Mouse (Mus musculus) kidney, postnatal 4 days (tissue): Measurements from ENCODE around the gene Tex29.

ENCODE experiments used
- DNase-seq, 2 experiments: peaks; one replicate each; pipeline ENCODE4 v3.0.0; 2021; ENCODE audit warnings: mixed read lengths in 2 of 2

Gene Tex29

GRCm38 (mm10) chr8:11840174-11840573, at the start of gene Tex29:
TSS of gene Tex29 (plus strand) at chr8:11840474.
- no peak for DNase-seq

GRCm38 (mm10) chr8:11794956-11795355, 45.3 kb upstream of the Tex29 start:
- DNase-seq: no peak

DNA sequence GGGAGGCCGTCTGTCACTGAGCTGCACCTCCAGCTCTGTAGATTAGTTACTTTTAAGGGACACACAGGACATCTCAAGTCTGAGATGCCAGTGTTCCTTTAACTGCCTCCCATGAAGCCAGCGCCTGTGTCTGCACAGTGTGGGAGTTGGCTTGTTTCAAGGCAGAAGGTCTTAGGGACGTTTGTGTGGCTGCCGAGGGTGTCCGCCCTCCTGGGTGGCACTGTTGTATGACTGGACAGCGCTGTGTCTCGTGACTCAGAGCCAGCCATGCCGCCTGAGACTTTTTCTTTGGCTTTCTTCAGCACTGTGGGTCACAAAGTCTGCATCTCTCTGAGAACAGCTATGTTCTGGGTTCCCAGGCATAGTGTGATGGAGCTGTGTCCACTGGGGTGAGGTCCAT, 43.1 kb upstream of the Tex29 start:
- peak; percentile 35 to 45 for DNase-seq

DNA sequence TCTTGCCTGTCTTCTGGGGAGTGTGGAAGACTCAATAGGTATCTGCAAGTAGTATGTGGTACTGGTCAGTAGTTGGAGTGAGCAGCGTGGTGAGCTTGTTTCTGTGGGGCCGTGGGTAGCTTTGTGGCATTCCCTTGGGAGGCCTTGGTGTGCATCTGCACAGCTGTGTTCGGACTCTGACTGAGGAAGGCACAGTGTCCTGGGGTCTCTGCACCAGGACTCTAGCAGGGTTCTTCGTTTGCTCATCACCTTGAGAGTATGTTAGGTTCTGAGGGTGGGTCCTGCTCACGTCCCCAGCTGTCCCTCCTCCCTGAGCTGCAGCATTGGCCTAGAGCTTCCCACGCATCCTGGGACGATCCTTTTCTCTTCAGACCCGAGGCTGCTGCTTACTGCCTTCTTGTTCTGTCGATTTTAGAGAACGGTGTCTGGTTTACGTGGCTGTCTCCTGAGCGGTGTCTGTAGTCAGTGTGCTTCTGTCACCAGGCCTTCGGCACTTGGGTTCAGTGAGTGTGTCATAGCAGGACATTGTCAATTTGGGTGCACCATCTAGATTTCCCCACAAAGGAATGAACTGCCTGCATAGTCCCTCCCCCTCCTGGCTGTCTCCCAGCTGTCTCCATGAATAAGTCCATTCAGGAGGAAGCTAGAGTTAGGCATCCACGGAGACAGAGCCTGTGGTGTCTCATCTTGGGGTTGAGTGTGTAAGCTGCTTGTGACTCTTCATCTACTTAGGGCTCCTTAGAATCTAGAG, 42.4 kb upstream of the Tex29 start:
- no peak for DNase-seq

GRCm38 (mm10) chr8:11798480-11798867, 41.8 kb upstream of the Tex29 start:
- no peak for DNase-seq

GRCm38 (mm10) chr8:11799098-11799497, 41.2 kb upstream of the Tex29 start:
- no peak for DNase-seq

DNA sequence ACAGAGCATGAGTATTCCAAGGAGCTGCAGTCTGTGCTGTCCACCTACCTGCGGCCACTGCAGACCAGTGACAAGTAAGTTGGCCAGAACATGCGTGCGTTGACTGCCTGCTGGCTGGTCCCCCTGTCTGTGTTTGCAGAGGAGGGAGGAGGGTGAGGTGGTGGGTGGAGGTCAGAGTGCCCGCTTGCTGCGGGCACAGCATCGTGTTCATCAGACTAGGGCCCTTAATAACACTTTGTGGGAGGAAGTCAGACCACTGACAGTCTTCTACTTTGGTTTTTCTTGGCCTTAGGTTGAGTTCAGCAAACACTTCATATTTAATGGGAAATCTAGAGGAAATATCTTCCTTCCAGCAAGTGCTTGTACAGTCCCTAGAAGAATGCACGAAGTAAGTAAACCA, 39.8 kb upstream of the Tex29 start:
- DNase-seq: no peak

DNA sequence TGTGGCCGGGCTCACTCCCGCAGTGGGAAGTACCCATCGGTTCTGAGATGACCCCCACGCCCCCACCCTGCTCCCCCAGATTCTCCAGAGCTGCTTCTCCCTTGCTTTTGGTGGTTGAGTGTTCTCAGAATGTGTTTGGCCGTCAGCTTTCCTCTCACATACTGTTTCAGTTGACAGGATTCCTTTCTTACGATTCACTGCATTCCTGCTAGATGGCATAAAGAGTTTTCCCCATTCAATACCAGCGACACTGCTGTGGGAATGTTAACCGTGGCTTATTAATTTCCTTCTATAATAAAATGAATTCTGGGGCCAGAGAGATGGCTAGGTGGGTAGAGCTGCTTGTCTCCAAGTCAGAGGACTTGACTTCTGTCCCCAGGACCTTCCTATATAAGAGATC, 38.7 kb upstream of the Tex29 start:
- no peak for DNase-seq

DNA sequence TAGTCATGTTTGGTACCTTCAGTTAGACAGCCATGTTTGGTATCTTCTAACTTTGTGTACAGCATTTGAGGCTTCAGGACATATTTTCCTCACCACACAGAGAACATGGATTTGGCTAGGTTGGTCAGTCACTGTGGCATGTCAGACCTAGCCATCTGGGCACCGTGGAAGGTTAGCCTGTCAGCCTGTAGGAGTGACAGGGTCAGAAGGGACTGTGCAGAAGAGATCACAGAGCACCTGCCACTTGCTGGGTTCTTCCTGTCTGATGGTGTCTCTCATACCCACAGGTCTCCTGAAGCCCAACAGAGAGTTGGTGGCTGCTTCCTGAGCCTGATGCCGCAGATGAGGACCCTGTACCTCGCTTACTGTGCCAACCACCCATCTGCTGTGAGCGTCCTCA, 35.4 kb upstream of the Tex29 start:
- no peak for DNase-seq

DNA sequence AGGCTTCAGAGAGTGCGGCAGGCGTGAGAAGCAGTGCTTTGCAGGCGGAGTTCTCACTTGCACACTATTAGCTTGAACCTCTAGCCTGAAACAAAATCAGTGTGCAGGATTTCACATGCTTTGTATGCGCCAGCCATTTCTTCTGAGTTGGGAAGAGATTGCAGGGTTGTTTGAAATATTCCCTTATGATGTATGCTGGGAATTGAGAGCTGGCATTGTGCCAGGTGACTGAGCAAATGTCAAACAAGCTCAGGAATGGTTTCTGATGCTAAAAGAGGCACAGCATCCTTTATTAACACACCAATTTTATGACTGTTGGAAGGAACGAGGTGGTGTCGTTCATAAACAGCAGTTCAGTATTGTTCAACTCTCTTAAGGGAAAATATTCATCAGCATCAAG, 34.0 kb upstream of the Tex29 start:
- DNase-seq: no peak

DNA sequence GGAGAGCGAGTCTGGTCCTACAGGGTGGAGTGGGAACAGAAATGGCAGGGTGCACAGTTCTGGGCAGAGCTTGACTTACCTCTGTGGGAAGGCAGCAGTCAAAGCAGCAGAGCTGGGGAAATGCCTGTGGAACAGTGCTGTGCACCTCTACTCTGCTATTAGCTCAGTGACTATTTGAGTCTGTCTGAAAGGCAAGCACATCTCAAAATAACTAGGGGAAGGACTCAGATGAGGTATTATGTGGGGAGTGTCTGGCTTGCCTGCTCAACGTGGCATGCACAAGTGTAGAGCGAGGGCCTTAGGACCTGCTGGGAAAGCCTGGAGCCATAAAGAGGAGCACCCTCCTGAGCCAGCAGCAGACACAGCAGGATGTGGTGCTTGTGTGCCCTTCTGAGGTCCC, 32.9 kb upstream of the Tex29 start:
- DNase-seq: no peak

- no peak for DNase-seq
These were observed 32.2 kb upstream of the Tex29 start for GRCm38 (mm10) chr8:11808047-11808446.

DNA sequence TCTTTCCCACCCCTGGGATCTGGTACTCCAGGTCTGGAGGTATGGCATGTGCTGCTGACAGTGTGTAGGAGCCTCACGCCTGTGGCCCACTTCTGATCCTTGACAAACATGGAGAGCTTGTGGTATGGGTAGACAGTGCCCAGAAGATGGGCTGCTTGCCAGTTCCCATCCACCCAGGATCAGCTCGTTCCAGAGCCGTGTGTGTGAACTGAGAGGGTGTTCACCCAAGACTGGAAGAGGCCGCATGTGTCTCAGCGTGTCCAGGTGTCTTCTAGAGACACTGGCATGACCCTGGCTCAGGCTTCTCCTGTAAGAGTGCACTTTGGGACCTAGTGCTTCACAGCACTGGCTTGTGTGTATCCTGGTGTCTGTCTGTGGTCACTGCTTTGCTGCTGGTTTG, 29.8 kb upstream of the Tex29 start:
- DNase-seq: no peak

- no peak for DNase-seq
These were observed 26.5 kb upstream of the Tex29 start for GRCm38 (mm10) chr8:11813801-11814200.

DNA sequence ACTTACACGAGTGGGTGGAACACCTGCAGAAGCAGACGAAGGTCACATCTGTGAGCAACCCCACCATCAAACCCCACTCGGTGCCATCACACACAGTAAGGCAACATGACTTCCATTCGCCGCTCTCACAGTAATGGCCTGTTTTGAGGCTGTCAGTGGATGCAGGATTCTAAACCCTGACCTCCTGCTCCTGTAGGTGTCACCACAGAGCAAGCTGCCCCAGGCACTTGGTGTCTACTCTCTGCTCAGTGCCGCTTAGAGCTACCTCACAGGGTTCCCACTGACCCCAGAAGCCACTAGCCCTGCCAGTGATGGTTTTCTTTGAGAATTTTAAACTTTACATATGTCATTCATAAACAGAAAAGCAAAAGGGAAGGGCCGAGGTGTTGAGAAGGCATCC, 25.1 kb upstream of the Tex29 start:
- peak in 1 of 2 experiments; percentile 25 for DNase-seq

GRCm38 (mm10) chr8:11820136-11820535, 20.1 kb upstream of the Tex29 start:
- no peak for DNase-seq

GRCm38 (mm10) chr8:11820568-11820967, 19.7 kb upstream of the Tex29 start:
- DNase-seq: peak; percentile 47 to 68

DNA sequence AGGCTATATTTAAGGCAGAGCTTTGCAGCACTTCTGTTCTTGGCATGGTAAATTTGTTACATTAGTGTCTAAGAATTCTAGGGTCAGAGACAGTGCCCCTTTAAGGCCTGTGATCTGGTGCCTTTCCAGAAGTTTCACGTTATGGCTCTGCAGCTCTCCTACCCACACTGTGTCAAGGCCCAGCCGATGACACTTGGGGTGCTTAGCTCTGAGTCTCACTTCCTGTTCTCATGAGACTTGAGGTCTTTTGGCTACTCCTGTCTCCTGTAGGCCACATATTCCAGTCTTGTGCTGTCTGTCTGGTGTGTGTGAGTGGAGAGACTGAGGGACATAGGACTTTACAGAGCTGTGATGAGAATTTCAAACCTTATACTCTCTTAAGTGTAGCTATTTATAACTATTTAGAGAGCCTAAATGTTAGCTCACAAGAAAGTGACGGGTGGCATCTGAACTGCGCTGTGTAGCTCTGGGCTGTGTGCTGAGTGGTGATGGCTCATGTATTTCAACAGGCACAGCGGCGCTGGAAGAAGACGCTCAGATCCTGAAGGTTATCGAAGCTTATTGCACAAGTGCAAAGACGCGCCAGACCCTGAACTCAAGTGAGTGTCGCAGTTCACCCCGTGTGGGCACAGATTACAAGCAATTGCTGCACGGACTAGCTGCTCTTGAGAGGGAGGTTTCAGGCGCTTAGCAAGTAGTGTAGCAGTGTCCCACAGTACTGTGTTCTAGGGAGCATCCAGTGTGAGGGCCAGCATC, 18.6 kb upstream of the Tex29 start:
- DNase-seq: no peak

GRCm38 (mm10) chr8:11822550-11823060, 17.7 kb upstream of the Tex29 start:
- no peak for DNase-seq

DNA sequence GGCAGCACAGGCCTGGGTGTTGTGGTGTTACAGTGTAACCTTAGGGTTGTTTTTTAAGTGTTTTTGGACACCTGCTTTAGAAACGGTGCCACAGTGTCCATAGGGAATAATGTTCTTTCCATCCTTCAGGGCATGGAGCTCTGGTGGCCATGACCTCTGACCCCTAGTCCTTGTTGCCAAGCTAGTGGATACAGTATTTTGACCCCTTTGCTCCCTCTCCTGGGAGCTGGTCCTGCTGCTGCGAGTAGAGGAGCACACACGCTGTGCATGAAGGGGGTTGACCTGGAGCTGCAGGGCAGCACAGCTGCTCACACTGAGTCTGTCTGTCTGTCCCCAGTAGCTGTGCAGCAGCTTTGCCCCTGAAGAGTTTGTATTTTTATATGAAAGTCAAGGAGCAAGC, 14.5 kb upstream of the Tex29 start:
- no peak for DNase-seq

DNA sequence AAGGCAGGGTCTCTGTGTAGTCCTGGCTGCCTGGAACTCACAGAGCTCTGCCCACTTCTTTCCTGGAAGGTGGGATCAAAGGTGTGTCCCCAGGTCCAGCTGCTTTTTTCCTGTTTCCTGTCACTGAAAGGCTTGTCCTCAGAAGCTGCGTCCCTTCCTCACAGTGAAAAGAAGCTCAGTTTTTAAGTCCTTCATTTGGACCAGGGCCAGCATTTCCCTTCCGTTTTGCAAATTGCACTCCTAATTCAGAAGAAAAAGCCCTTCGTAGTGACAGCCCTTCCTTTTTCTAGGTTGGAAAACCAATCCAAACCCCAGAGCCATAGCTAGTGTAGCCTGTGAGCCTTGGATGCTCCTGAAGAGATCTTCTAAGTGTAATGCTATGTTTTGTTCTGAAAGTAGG, 13.0 kb upstream of the Tex29 start:
- peak; percentile 24 to 39 for DNase-seq

GRCm38 (mm10) chr8:11830214-11831046, 9.8 kb upstream of the Tex29 start:
- no peak for DNase-seq

GRCm38 (mm10) chr8:11831174-11831573, 9.1 kb upstream of the Tex29 start:
- DNase-seq: no peak
